8 mouse cellular contexts compared by ENCODE assay signal in genomic region chr12:113185442-113186291, GRCm38 (mm10). TPM values are rescaled to one million over a fixed set of nuclear protein-coding genes. Genes with fewer than 3 reads are reported as not detected.
A peak's percentile ranks its signal among the peaks of the same experiment; 100 is the strongest.
DNase-seq lines count a peak whose midpoint lies in the region; ATAC-seq lines count a peak whose summit lies in the region.

Gene Tmem121 (plus strand): TSS chr12:113185930.

- H3K4me1 ChIP-seq in forebrain, embryonic 16.5 days (replicated peaks; ENCODE audit: control insufficient read depth, insufficient read depth, low read length), result peaks cover 28% of the 10 kb centered on the region

- 1% methylated on average over 63 of the region's 63 CpGs for WGBS in forebrain, embryonic 16.5 days

- peak within 1 kb of the TSS; percentile 37; the same call in 1 of the 2 replicates for H3K27ac ChIP-seq in forebrain, embryonic 16.5 days (ENCODE audit: low read length)

- H3K9ac ChIP-seq in forebrain, embryonic 16.5 days (replicated peaks; ENCODE audit: low read depth, low read length), result peak within 1 kb of the TSS; percentile 87

- peak; percentile 23 for DNase-seq in gastrocnemius, postnatal 10 days
- no peak for DNase-seq in gastrocnemius, adult 8-10 months (ENCODE audit: low spot score in 2 of 2)
- peak; percentile 5 for DNase-seq in 3T3-L1 (ENCODE audit: low read depth, low spot score)
- peak in 1 of 2 experiments; percentile 26 for DNase-seq in left cerebral cortex, adult 8-10 months (ENCODE audit: low spot score in 2 of 2)
- DNase-seq in naive thymus-derived CD4-positive, alpha-beta T cell, adult 2 months (ENCODE audit: low read depth), result peak; percentile 33
- no peak for DNase-seq in T-cell, adult 2 months (ENCODE audit: low spot score)

- peak within 1 kb of the TSS; percentile 84 for H3K4me3 ChIP-seq in forebrain, embryonic 16.5 days (replicated peaks; ENCODE audit: low read length)

- peak within 1 kb of the TSS; percentile 93 for H3K4me2 ChIP-seq in forebrain, embryonic 16.5 days (ENCODE audit: low read length)

- 0 out of 2 replicates have a peak, but pooled peaks have one; percentile 22 for ATAC-seq in cerebellum, adult (ENCODE audit: insufficient number of reproducible peaks, low FRiP score, low TSS enrichment)
- peak; percentile 61 for ATAC-seq in forebrain, embryonic 16.5 days

- H3K36me3 ChIP-seq in forebrain, embryonic 16.5 days (ENCODE audit: control insufficient read depth, insufficient read depth), result peaks cover 19% of the 10 kb centered on the region

- H3K27me3 ChIP-seq in forebrain, embryonic 16.5 days (replicated peaks; ENCODE audit: control insufficient read depth, insufficient read depth, low read length), result no peaks in the 10 kb centered on the region

- no peaks in the 10 kb centered on the region for H3K9me3 ChIP-seq in forebrain, embryonic 16.5 days (ENCODE audit: control insufficient read depth, low read length)

RNA-seq across cellular contexts. Expression of gene Tmem121, which starts in this region (rescaled TPM):
- total RNA-seq in gastrocnemius, postnatal 10 days (2021), result 1 to 10 TPM in 1 of 2 experiments, under 1 TPM in 1; 0.85 to 1.5 TPM
- not detected for total RNA-seq in gastrocnemius, adult 8-10 months (2022)
- 38.8 and 46.9 TPM in 2 replicates for polyA plus RNA-seq in forebrain, embryonic 16.5 days (2015; fragmentation: Nextera tagmentation; extraction: Ambion mirVana)
- total RNA-seq in left cerebral cortex, adult 8-10 months (2022), result 10 to 100 TPM; 21.4 to 23.8 (median 23.1) TPM

Comparison
In these comparisons a context has a peak if more than half of its experiments do, and no peak if none do; other contexts are left out.
1. RNA of gene Tmem121 (total RNA-seq): 21.4 to 23.8 TPM in left cerebral cortex, adult 8-10 months; 0.85 to 1.5 TPM in gastrocnemius, postnatal 10 days and not detected in gastrocnemius, adult 8-10 months; every median in the first group is over 4 times any median in the second.
2. DNase-seq: peak in gastrocnemius, postnatal 10 days (single experiment), 3T3-L1 (single experiment) and naive thymus-derived CD4-positive, alpha-beta T cell, adult 2 months (single experiment); none in gastrocnemius, adult 8-10 months (0 of 2) and T-cell, adult 2 months (single experiment).